8 mouse cellular contexts compared by ENCODE assay signal in genomic region chr10:116266561-116267433, GRCm38 (mm10). TPM values are rescaled to one million over a fixed set of nuclear protein-coding genes. Genes with fewer than 3 reads are reported as not detected.
A peak's percentile ranks its signal among the peaks of the same experiment; 100 is the strongest.
DNase-seq lines count a peak whose midpoint lies in the region; ATAC-seq and TF ChIP-seq lines count a peak whose summit lies in the region.

No protein-coding gene starts in this region.

- CTCF ChIA-PET in Patski (lab: Charles Lee) = interaction anchor here (0.9 to 1.1 kb wide), 2 partner anchors 53 to 59 kb away, joined by 4 to 6 read pairs; no protein-coding TSS in a partner anchor

- in situ Hi-C loops in Patski (cut with MboI; ENCODE audit: low pct_unique_long_range_greater_than_20kb) = no loop called here

- peak; percentile 84 for ATAC-seq in Patski
- peak; percentile 3; the same call in 1 of the 2 replicates for ATAC-seq in liver, embryonic 16.5 days (ENCODE audit: low read depth)

- no peak overlapping the region for H3K9ac ChIP-seq in liver, embryonic 16.5 days (ENCODE audit: low read depth, low read length)

- WGBS in liver, embryonic 16.5 days (ENCODE audit: insufficient replicate concordance) = 50% methylated on average over 15 of the region's 15 CpGs

- no peak for TF ChIP-seq CTCF in Patski (IDR thresholded peaks at IDR 0.05)

- H3K4me3 ChIP-seq in liver, embryonic 16.5 days (ENCODE audit: low read depth, low read length) = no peak overlapping the region

- POLR2A ChIA-PET in Patski (lab: Charles Lee) = interaction anchor here (0.6 to 0.7 kb wide), 4 partner anchors 14 to 185 kb away, joined by 3 to 4 read pairs (median 4); no protein-coding TSS in a partner anchor

- no peak overlapping the region; the same call in 1 of the 2 replicates for H3K27ac ChIP-seq in liver, embryonic 16.5 days (ENCODE audit: low read length)

- H3K36me3 ChIP-seq in liver, embryonic 16.5 days (ENCODE audit: control insufficient read depth, insufficient read depth) = no peaks in the 10 kb centered on the region

- DNase-seq in Patski (ENCODE audit: low read depth, low spot score) = peak; percentile 53
- peak; percentile 40 for DNase-seq in adrenal gland, postnatal 25 days
- peak; percentile 67 for DNase-seq in heart, postnatal 25 days (ENCODE audit: low spot score)
- no peak for DNase-seq in layer of hippocampus, adult 11-12 months (ENCODE audit: low spot score)
- DNase-seq in thymus, postnatal 0 days (ENCODE audit: low spot score) = no peak
- no peak for DNase-seq in spleen, postnatal 10 days (ENCODE audit: low spot score in 2 of 2)
- no peak for DNase-seq in ovary, postnatal 10 days (ENCODE audit: low spot score)

- no peaks in the 10 kb centered on the region for H3K27me3 ChIP-seq in Patski
- H3K27me3 ChIP-seq in liver, embryonic 16.5 days (ENCODE audit: control insufficient read depth, insufficient read depth, low read depth, low read length) = no peaks in the 10 kb centered on the region

- no peaks in the 10 kb centered on the region; the same call in 1 of the 2 replicates for H3K4me1 ChIP-seq in liver, embryonic 16.5 days (ENCODE audit: control insufficient read depth, low read depth, low read length)

- H3K4me2 ChIP-seq in liver, embryonic 16.5 days (ENCODE audit: low read depth, low read length) = no peak overlapping the region

- no peaks in the 10 kb centered on the region for H3K9me3 ChIP-seq in liver, embryonic 16.5 days (replicated peaks; ENCODE audit: control insufficient read depth, low read length)

- intact Hi-C loops in heart, postnatal 25 days (cut with DNase I) = loop anchor here (2.0 kb wide), 1 partner anchor 34 kb away; no protein-coding TSS in a partner anchor

RNA-seq across cellular contexts. Expression of gene Ptprb, which starts 8.5 kb away (rescaled TPM):
- polyA plus RNA-seq in Patski (2021) = 0.51 TPM
- 32.8 and 42.3 TPM in 2 replicates for total RNA-seq in adrenal gland, postnatal 25 days (2021)
- 10 to 100 TPM; 64.6 to 77.4 TPM for total RNA-seq in heart, postnatal 25 days (2021)
- 1.5 and 1.8 TPM in 2 replicates for polyA plus RNA-seq in liver, embryonic 16.5 days (2015; fragmentation: Nextera tagmentation; extraction: Ambion mirVana)
- polyA plus RNA-seq in thymus, postnatal 0 days (2015; fragmentation: Nextera tagmentation; extraction: Ambion mirVana) = 1.1 and 1.7 TPM in 2 replicates

Comparison
In these comparisons a context has a peak if more than half of its experiments do, and no peak if none do; other contexts are left out.
1. DNase-seq: peak in Patski (single experiment), adrenal gland, postnatal 25 days (single experiment) and heart, postnatal 25 days (single experiment); none in layer of hippocampus, adult 11-12 months (single experiment), thymus, postnatal 0 days (single experiment), spleen, postnatal 10 days (0 of 2) and ovary, postnatal 10 days (single experiment).